Mouse (Mus musculus) gonadal fat pad, adult 2 months (tissue): ENCODE measurements at regions not wholly inside any gene's neighbourhood (a gene's known extent, or its start where the extent isn't known, plus 50 kb on each side); places are given as distances from the start of the nearest gene placed in this dataset.

Source experiments
- DNase-seq: peaks from one replicate; pipeline ENCODE4 v3.0.0-alpha.2; 2012; ENCODE audit warnings: low read depth

- DNase-seq: no peak
Measured at GRCm38 (mm10) chr8:49441270-49441669, 597.5 kb upstream of the Tenm3 start.

DNA sequence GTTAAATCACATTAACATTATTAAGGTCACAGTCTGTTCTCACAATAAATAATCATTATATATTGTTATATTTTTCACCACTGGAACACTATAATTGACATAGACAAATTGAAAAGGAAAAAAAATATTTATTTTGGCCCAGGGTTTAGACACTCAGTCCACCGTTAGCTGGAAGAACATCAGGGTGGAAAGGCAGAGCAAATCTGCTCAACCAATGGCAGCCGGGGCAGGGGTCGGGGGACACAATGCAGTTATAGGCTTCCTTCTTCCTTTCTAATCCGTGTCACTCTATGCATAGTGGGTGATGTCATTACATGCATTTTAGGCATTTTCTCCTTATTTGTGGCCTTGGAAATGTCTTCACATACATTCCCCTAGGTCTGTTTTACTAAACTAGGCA lies 552.8 kb upstream of the Tenm3 start:
- DNase-seq: no peak

GRCm38 (mm10) chr8:49395029-49395428 lies 551.3 kb upstream of the Tenm3 start:
- no peak for DNase-seq

- DNase-seq: no peak
Measured at GRCm38 (mm10) chr8:49389525-49389924, 545.8 kb upstream of the Tenm3 start.

DNA sequence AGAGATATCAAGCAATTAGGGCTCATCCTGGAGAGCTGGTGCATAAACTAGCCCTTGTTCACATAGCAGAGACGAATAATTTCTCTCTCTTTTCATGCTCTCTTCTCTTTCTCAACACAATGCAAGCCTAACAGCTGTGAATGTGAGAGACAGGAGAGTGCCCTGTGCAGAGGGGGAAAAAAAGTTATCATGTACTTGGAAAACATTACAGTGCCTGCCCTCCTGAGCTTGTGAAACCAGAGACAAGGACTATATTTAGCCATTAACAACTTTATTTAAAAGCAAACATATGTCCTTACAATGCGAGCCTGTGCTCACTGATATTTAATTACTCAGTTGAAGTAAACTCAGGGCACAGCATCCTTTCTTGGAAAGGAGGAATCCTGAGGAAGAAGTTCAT lies 543.8 kb upstream of the Tenm3 start:
- DNase-seq: no peak

GRCm38 (mm10) chr8:49372686-49373085 lies 528.9 kb upstream of the Tenm3 start:
- no peak for DNase-seq

GRCm38 (mm10) chr8:49362682-49363081 lies 518.9 kb upstream of the Tenm3 start:
- no peak for DNase-seq

GRCm38 (mm10) chr8:49361443-49361842 lies 517.7 kb upstream of the Tenm3 start:
- DNase-seq: no peak

DNA sequence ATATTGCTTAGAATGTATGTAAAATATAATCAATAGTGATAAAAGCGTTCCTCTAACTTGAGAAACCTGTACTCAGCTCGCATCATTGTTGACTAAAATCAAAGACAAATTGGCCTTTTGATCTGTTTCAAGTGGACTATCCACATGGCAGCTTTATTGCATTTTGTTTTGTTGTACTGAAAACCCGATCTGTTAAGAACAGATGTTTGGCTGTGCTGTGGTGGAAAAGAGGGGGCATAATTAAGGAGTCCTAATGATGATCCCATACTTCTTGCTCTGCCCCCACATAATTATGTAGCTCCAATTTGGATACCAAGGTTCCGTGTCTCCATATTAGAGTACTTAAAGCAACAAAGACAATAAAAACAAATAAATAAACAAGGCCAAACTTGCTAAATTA lies 516.4 kb upstream of the Tenm3 start:
- no peak for DNase-seq

- no peak for DNase-seq
Measured at GRCm38 (mm10) chr8:49359671-49360070, 515.9 kb upstream of the Tenm3 start.

DNA sequence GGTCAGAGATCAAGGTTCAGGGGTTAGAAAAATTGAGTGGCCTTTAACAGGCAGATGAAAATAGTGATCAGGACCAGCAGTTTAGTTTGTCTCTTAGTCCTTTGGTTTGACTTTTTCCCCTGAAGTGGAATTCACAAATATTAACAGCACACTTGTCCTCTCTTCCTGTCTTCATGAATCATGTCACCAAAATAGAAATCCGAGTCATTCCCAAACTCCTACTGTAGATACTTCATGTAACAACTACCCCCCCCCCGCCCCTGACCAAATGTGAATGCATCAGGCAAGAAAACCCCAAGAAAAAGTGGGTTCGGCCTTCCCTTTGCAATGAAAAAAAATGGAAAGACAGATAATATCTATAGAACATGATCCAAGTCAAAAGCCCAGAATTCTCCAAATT lies 504.9 kb upstream of the Tenm3 start:
- no peak for DNase-seq

DNA sequence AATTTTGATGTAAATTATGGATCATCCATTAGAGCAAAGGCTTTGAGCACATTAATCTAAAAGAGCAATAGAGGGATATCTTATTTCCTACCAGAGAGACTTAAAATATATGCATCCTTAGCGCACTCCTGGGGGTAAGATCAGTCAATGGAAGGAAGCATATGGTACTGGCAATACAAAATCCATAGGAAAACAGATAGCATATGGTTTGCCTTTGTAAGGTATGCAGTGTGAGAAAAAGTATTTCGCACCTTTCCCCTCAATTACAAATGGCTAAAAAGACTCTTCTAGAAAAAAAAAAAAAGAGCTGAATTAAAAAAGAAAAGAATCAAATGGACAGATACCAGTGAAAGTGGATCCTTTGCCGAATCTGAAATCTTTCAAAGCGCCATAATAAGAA lies 495.0 kb upstream of the Tenm3 start:
- no peak for DNase-seq

GRCm38 (mm10) chr8:49326980-49327379 lies 483.2 kb upstream of the Tenm3 start:
- DNase-seq: no peak

DNA sequence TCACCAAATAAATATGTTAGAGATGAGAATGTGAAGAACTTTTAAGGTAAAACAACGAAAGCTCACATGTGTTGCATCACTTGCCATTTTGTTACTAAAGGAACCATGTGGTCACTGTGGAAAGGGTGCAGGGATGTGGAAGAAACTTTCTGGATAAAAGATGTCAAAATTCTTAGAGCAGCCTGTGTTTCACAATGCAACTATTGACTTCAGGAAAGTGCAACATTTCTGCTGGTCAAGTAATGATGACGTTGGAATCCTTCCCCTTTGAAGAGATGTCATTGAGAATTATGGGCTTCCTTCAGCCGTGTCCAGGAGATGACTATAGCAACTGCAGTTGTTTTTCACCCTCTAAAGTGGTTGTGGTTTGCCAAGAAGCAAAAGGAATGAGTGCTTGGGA lies 477.7 kb upstream of the Tenm3 start:
- no peak for DNase-seq

GRCm38 (mm10) chr8:49313483-49314278 lies 469.9 kb upstream of the Tenm3 start:
- DNase-seq: no peak

GRCm38 (mm10) chr8:49312816-49313215 lies 469.1 kb upstream of the Tenm3 start:
- DNase-seq: no peak

GRCm38 (mm10) chr8:49282401-49282800 lies 438.6 kb upstream of the Tenm3 start:
- no peak for DNase-seq

DNA sequence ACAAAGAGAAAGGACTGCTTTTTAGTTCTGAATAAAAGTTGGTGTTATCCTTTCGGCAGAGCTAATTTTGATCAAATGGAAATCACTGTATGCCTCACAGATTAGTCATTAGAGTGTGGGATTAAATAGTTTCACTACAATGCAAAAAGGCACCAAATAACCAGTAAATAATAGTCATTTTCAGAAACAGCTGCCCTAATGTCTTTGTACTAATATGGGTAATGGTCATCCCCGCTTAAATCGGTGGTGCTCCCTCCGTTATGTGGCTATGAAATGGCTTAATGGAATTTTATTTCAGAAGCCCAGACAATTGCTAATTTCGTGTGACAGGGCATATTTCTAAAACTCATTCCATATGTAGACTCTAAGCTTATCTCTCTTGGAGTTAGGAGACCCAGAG lies 437.5 kb upstream of the Tenm3 start:
- DNase-seq: no peak

DNA sequence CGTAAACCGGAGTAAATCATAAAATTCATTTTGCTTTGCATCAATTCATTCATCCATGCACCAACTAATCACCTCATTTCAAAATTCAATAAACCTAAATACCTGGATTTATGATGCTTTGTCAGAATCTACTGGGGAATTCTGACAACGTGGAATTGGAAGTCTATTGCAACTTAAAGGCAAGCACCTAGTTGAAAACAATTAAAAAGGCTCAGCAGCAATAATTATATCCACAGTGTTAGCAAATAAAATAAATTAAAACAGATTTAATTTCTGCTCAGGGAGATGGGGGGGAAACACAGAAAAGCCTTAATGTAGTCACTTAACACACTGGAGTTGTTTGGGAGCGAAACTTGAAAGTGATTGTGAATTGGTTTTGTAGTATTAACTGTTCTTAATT lies 430.3 kb upstream of the Tenm3 start:
- no peak for DNase-seq

DNA sequence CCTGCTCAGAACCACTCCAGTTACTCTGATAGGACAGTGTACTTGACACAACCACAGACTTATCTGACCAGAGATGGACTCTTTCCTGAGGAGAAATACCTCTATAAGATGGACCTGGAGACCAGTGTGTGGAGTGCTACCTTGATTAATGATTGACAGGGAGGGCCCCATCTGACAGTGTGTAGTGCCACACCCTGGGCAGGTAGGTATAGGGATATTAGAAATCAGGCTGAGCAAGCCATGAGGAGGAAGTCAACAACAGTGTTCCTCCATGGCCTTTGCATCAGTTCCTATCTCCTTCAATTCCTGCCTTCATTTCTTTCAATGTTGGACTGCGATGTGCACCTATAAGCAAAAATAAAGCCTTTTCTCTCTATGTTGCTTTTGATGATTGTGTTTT lies 429.4 kb upstream of the Tenm3 start:
- no peak for DNase-seq

DNA sequence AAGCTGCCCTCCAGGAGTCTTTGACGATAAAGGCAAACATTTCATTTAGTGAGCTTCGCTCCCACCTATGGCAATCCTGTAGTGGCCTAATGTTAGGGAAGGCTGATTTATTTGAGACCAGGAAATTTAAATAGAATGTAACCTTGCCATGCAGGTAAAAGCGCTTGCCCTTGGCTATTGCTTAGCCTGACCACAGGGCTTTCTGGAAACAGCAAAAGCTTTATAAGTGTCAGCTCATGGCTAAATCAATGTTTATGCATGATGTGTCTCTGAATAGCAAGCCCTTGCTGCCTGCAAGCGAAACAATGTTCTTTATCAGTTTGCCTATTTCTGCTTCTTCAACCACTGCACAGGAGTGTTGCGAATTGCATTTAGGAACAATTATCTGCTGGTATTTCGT lies 419.7 kb upstream of the Tenm3 start:
- DNase-seq: no peak

DNA sequence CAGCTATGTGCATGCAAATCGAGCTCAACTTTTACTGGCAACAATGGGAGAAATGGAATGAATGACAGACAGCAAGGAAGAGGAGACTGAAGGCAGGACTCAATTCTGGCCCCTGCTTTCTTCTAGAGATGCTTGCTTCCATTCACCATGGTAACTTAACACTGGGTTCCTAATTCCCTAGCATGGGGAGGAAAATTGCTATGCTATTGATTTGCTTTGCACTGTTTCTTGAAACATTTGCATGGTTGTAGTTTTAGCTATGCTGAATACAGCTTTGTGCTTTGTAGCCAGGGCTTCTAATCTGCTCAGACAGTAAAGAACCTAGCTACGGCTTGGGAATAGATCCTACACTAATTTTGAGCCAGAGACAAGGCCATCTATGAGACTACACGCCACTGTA lies 419.0 kb upstream of the Tenm3 start:
- no peak for DNase-seq

GRCm38 (mm10) chr8:49255954-49256353 lies 412.2 kb upstream of the Tenm3 start:
- no peak for DNase-seq

DNA sequence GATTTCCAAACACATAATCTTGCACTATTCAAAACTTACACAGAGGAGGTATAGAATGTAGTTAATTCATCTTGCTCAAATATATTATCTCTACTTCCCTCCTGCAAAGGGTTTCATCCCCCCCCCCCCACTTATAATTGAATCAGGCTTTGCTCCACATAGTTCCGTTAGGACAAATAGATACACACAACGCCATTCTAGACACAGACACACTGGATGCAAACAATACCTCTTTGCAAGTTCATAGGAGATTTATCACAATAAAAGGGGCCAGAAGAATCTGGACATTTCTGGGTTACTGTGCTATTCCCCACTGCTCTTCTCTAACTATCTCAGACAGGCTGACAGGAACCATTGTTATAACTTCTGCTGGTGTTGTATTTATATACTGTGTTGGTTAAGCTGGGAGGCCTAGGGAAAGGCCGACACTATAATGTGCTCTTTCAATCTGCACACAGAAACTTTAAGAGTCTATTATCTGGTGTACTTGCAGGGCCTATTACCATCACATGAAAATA lies 410.6 kb upstream of the Tenm3 start:
- no peak for DNase-seq
